Mouse (Mus musculus): ENCODE results near the gene 2300009A05Rik. TPM values are rescaled to one million over a fixed set of nuclear protein-coding genes. Genes with fewer than 3 reads are reported as not detected.

The 2300009A05Rik gene
- total RNA-seq, 2 experiments from 2014 or later: 39.0 to 41.6 TPM

DNA sequence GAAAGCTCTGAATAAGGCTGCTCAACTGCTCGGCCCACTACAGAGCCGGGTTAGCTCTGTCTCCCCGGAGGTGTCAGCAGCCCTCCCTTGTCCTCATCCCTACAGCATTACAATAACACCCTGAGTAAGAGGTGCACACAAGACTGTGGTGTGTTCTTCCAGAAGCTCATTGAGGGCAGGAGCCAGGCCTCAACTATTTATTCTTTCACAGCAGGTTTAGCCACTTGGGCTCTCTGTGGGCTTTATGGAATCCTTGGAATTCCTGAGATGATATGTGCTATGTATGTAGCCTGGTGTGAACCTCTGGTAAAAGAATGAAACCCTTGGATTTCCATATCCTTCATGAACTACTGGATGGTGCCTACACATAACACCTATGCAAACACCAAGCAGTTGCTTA is 49.8 kb downstream of the 2300009A05Rik start:
- no peak for DNase-seq (ENCODE audit: low spot score in 2 of 2)

DNA sequence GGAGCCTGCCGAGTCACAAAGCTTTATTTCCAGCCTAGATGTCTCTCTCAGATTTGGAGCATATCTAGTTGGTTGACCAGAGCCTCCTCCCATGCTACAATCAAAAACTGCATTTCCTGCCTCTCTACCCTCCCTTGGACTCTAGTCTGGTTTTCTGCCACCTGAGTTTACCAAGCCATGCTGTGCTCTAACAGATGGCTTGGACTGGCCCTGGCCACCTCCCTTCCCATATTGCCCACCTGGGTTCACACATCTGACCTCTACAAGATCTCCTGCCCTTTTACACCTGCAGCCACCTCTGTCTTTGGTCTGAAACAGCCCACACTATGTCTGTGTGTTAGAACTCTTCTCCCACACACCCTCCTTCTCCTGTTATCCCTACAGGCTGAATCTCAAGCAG is 50.9 kb downstream of the 2300009A05Rik start:
- DNase-seq (ENCODE audit: low spot score in 2 of 2): no peak

DNA sequence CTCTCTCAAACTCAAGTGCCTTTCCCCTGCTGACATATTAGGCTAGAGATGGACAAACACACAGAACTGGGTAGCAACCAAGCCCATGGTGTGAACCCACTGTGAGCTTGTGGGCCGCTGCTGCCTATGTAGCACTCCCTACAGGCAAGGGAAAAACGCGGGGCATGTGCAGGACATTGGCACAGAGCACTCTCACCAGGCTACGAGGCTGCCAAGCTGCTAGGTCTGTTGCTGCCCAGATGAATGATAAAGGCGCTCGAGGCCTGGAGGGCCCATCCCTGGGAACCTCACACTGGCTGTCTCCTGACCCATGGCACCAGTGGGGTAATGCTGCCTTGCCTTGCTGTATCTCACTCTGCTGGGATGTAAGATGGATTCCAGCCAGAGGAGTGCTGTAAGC is 53.0 kb downstream of the 2300009A05Rik start:
- no peak for DNase-seq (ENCODE audit: low spot score in 2 of 2)

Other genes starting within 250 kb of the 2300009A05Rik start
- 10 to 100 TPM; 44.6 to 46.0 TPM for gene Map2k5, start 21.3 kb downstream of the 2300009A05Rik start, total RNA-seq (2021)
- under 1 TPM in 1 of 2 experiments, not detected in 1; 0.20 TPM for gene Iqch, start 203.2 kb upstream of the 2300009A05Rik start, total RNA-seq (2021)
- gene Aagab, start 203.4 kb upstream of the 2300009A05Rik start, total RNA-seq (2021): 10 to 100 TPM; 23.8 to 24.6 TPM